Mouse (Mus musculus): ENCODE data around the gene Foxp2.

Gene Foxp2

GRCm38 (mm10) chr6:14901183-14901970, at the start of gene Foxp2:
Gene Foxp2, plus strand, starts transcription at chr6:14901349.
- no peak for DNase-seq (ENCODE audit: low read depth, low spot score)

GRCm38 (mm10) chr6:14885199-14885598, 15.9 kb upstream of the Foxp2 start:
- no peak for DNase-seq (ENCODE audit: low read depth, low spot score)

- DNase-seq (ENCODE audit: low read depth, low spot score): no peak
Measured at GRCm38 (mm10) chr6:14897028-14897427, 4.1 kb upstream of the Foxp2 start.

- DNase-seq (ENCODE audit: low read depth, low spot score): no peak
Measured at GRCm38 (mm10) chr6:14898096-14898855, 2.9 kb upstream of the Foxp2 start.

GRCm38 (mm10) chr6:14899021-14899610, 2.0 kb upstream of the Foxp2 start:
- DNase-seq (ENCODE audit: low read depth, low spot score): no peak

- DNase-seq (ENCODE audit: low read depth, low spot score): no peak
Measured at GRCm38 (mm10) chr6:14899936-14900578, 1.1 kb upstream of the Foxp2 start.

- DNase-seq (ENCODE audit: low read depth, low spot score): no peak
Measured at GRCm38 (mm10) chr6:14900579-14901021, 549 bp upstream of the Foxp2 start.

GRCm38 (mm10) chr6:14901971-14902670, 972 bp downstream of the Foxp2 start:
- no peak for DNase-seq (ENCODE audit: low read depth, low spot score)

GRCm38 (mm10) chr6:14903271-14903965, 2.3 kb downstream of the Foxp2 start:
- DNase-seq (ENCODE audit: low read depth, low spot score): no peak

GRCm38 (mm10) chr6:14915066-14915465, 13.9 kb downstream of the Foxp2 start:
- no peak for DNase-seq (ENCODE audit: low read depth, low spot score)

- no peak for DNase-seq (ENCODE audit: low read depth, low spot score)
Measured at GRCm38 (mm10) chr6:14922704-14923103, 21.6 kb downstream of the Foxp2 start.

- no peak for DNase-seq (ENCODE audit: low read depth, low spot score)
Measured at GRCm38 (mm10) chr6:14924976-14925489, 23.9 kb downstream of the Foxp2 start.

GRCm38 (mm10) chr6:14951060-14951459, 49.9 kb downstream of the Foxp2 start:
- DNase-seq (ENCODE audit: low read depth, low spot score): no peak

- no peak for DNase-seq (ENCODE audit: low read depth, low spot score)
Measured at GRCm38 (mm10) chr6:14952731-14953130, 51.6 kb downstream of the Foxp2 start.

- no peak for DNase-seq (ENCODE audit: low read depth, low spot score)
Measured at GRCm38 (mm10) chr6:14977042-14977441, 75.9 kb downstream of the Foxp2 start.

GRCm38 (mm10) chr6:14978201-14978600, 77.1 kb downstream of the Foxp2 start:
- no peak for DNase-seq (ENCODE audit: low read depth, low spot score)

GRCm38 (mm10) chr6:15008113-15008512, 107.0 kb downstream of the Foxp2 start:
- no peak for DNase-seq (ENCODE audit: low read depth, low spot score)

- no peak for DNase-seq (ENCODE audit: low read depth, low spot score)
Measured at GRCm38 (mm10) chr6:15028488-15028887, 127.3 kb downstream of the Foxp2 start.

- DNase-seq (ENCODE audit: low read depth, low spot score): no peak
Measured at GRCm38 (mm10) chr6:15029446-15030125, 128.4 kb downstream of the Foxp2 start.

GRCm38 (mm10) chr6:15063246-15063645, 162.1 kb downstream of the Foxp2 start:
- DNase-seq (ENCODE audit: low read depth, low spot score): no peak

Data from WW6 (cell line).